Mouse (Mus musculus) gonadal fat pad, adult 2 months (tissue): ENCODE data around the gene Rfwd3. TPM values are rescaled to one million over a fixed set of nuclear protein-coding genes. Genes with fewer than 3 reads are reported as not detected.
"Not testable (repeated sequence)": the region's sequence is repeated elsewhere in the genome, so short reads cannot be mapped to it uniquely, and the experiment has no call there.

Experiments
- DNase-seq: peaks from one replicate; pipeline ENCODE4 v3.0.0-alpha.2; 2012; ENCODE audit warnings: low read depth
- polyA plus RNA-seq: library from polyadenylated mRNA; depleted of rRNA; stranded (reverse); fragments of >200 nt; gene quantifications from 2 replicates; pipeline ENCODE4 v1.2.3, GENCODE M21; 2012

Gene Rfwd3
- polyA plus RNA-seq, 1 experiment = 18.7 TPM

DNA sequence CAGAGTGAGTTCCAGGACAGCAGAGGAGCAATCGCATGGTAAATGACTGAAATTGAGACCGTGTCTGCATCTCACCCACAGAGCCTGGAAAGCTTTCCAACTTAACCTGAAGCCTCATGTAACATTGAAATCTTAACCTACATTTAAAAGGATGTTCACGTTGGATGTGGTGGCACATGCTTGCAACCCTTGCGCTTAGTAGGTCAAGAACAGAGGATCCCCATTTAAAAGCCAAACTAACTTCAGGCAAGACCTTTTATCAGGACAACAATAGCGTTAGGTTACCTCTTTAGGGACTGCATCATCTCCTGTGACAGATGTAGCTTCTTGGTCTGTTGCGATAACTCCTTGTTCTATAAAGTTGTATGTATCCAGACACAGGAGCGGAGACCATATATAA lies 9.4 kb downstream of the Rfwd3 start:
- no peak for DNase-seq

DNA sequence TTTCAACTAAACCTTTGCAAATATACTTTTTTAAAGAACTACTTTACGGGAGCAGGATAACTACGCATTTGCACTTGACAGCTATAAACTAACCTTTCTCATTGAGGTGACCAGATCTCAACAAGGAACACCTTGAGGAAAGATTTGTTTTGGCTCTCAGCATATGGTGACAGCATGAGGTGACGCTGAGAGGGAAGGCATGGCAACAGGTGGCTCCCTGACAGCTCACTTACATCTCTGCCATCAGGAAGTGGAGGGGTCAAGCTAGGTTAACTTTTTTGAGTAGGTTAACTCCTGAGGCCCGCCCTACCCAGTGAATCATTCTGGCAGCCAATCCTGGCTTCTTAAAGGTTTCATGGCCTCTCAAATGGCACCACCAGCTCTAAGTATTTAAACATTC lies 14.4 kb downstream of the Rfwd3 start:
- peak; percentile 65 for DNase-seq

DNA sequence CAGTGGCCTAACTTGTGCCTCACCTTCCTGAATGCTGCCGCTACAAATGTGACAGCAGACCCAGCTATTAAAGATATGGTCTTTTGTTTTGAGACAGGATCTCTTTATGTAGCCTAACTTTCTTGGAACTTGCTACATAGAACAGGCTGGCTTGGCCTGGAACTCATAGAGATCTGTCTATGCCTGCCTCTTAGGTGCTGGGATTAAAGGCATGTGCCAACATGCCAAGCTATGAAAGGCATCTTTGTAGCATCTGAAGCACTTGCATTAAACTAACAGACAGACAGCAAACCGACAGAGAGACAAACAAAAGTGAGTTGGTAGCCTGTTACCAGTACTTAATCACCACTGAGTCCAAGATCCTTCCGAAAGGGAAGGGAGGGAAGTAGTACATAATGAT lies 17.9 kb downstream of the Rfwd3 start:
- peak; percentile 83 for DNase-seq

DNA sequence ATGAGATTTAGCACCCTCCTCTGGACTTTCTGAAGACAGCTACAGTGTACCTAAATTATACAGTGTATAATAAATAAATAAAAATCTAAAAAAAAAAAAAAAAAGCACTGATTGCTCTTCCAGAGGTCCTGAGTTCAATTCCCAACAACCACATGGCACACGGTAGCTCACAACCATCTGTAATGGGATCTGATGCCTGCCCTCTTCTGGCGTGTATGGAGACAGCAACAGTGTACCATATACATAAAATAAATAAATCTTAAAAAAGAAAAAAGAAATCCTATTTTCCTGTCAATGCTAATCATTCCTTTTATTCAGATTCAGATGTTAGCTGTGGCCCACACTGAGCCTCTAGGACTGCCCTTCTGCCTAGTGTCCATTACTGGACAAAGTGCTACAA lies 31.7 kb downstream of the Rfwd3 start:
- no peak for DNase-seq

DNA sequence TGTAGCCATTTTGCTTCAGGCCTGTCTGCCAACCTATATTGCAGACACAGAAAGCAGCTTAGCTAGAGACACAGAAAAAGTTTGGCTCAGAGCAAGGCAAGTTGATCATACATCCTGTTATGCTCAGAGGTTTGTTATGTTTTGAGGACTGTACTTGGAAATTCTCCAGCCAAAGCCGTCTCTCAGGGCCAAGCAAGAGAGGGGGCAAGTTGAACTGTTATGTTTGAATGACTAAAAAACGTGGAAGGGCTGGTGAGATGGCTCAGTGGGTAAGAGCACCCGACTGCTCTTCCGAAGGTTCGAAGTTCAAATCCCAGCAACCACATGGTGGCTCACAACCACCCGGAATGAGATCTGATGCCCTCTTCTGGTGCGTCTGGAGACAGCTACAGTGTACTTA lies 33.9 kb downstream of the Rfwd3 start:
- not testable (repeated sequence) for DNase-seq

DNA sequence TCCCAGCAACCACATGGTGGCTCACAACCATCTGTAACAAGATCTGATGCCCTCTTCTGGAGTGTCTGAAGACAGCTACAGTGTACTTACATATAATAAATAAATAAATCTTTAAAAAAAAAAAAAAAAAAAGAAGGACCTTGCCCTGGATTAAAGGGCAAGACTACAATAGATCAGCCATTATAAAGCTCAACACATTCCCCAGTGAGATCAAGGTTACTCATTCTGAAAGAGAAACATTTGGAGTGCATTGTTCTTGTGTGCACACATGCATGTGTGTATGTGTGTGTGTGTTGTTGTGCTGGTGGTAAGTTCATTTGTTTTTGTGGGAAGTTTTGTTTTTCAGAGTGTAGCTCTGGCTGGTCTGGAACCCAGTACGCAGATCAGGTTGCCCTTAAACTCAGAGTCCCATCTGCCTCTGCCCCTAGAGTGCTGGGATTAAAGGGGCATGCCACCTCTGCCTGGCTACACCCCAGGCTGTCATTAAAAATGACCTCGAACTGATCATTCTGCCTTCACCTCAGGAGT lies 35.3 kb downstream of the Rfwd3 start:
- DNase-seq = no peak

DNA sequence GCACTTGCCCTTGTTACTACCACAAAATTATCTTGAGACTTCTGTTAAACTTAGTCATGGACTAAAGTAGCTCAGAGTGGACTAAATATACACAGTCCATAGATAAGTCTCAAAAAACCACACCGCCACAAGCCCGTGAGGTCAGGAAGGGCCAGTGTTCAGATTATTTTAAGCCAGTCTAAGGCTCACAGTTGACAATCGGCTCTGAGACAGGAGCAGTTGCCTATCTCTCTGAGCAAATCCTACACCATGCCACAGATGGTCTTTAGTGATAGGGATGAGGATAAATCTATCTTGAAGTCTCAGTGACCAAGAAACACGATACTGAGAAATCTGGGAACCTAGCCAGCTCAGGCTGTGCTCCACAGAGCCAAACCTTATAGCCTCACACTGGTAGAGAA lies 38.0 kb downstream of the Rfwd3 start:
- DNase-seq = no peak

DNA sequence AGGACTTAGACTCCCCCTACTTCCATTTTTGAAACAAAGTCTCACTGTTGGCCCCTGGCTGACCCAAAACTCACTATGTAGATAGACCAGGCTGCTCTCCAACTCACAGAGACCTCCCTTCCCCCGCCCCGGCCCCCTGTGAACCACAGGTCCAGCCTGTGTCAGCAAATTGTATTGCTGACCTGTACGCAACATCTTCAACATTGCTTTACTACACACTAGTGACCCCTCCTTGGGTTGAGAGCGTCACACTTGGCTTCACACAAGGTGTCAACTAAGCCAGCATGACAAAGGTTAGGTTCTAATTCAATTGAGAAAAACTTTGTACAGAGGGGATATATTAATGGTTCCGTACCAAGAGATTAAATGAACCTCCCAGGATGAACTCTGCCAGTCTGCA lies 39.8 kb downstream of the Rfwd3 start:
- no peak for DNase-seq

DNA sequence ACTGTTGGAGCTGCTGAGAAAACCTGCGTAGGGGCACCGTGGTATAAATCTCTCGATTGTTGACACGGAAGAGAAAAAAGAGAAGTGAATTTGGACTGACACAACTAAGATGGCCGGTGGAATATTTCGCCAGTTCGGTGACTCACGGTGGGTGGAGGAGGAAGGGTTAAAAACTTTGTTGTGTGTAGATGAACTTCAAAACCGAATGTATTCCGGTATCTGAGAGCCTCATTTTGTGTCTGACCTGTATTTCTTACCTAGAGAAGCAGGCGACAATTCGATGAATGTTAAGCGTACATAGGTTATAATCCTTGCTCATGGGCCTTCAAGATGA lies 40.6 kb downstream of the Rfwd3 start:
- DNase-seq = no peak

DNA sequence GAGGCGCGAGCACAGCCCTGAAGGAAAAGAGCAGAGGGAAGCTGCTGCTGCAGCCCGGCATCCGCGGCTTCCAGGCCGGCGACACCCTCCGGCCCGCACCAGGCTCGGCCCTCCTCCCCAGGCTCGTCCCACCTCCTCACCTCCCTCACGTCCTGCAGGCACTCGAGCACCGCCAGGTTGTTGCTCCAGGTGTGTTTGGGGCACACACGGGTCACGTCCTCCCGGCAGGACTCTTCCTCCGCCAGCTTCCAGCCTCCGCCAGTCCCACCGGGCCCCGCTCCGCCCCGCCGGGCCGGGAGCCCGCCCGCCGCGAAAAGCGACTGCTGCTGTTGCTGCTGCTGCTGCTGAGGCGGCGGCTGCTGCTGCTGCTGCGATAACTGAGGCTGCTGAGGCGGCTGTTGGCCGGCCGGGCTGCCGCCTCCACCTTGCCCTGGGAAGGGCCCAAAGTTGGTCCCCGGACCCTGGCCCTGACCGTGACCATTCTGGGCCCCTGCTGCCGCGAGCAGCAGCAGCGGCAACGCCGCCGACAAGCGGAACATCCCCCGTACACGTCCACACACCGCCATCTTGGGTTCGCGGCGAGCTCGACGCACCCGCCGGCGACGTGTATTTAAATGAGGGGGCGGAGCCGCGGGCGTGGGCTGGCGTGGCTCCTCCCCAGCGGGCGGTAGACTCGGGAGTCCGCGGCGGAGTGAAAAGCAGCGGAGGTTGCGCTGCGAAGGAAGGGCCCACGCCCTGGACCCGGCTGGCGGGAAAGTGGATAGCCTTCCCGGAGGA lies 41.2 kb downstream of the Rfwd3 start, which contains the start of gene Glg1:
Gene Glg1 (minus strand): TSS at position 586 of the 777 bp plus-strand sequence.
- no peak for DNase-seq

DNA sequence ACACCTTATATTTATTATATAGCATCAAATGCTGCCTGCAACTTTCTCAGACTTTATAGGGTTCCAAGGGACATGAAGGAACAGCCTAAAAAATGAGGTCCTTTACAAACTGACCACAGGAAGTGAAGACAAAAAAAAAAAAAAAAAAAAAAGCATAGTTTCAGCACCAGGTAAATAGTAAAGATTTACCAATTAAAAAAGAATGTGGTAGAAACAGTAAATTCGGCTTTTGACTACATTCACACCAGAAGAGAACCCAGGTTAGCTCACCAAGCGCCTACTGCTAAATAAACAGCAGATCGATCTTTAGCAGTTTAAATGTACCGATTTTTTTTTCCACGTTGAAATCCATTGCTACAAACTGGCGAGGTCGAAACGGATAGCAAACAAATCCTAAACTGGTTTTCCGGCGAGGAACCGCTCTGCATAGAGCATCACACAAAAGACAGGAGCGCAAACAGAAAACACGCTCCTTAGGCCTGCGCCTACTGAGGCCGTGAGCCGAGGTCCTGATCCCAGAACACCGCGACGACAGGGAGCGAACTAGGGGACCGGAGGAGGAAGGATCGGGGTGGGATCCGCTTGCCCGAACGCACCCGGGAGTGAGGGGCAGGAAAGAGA lies 41.9 kb downstream of the Rfwd3 start:
- DNase-seq = no peak

DNA sequence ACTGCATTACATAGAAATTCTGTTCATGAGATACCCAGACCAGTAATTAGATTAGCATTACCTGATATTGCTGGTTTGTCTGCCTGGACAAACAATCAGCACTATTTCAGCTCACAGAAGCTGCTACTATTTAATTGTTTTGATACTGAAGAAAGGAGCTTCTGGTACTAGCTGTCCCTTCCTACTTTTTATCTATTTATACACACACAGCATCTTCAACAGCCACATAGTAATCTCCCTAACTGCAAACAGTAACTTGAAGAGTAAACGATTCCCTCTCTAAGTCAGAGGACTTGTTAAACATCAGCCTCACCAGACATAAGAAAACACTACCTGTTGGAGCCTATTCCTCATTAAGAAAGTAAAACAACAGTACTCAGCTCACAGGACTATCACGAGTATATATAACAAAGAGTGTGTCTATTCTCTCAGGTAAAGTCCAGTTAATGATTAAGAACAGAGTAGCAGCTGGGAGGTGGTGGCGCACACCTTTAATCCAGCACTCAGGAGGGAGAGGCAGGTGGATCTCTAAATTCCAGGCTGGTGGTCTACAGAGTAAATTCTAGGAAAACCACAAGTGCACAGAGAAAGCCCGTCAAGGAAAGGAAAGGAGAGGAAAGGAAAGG lies 47.4 kb downstream of the Rfwd3 start:
- no peak for DNase-seq

DNA sequence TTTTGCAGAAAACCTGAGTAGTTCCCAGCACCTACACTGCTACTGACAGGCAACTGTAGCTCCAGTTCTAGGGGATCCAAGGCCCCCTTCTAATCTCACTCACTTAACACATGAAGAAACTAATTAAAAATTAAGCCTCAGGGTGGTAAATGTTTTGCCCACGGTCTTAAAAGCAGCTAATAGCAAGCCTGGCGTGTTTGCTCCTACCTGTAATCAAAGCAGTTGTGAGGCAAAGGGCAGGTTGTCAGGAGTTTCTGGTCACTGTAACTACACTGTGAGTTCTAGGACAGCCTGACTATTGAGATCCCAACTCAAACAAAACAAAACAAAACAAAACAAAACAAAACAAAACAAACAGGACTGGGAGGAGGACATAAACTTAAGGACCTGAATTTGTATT lies 49.9 kb downstream of the Rfwd3 start:
- DNase-seq = no peak

DNA sequence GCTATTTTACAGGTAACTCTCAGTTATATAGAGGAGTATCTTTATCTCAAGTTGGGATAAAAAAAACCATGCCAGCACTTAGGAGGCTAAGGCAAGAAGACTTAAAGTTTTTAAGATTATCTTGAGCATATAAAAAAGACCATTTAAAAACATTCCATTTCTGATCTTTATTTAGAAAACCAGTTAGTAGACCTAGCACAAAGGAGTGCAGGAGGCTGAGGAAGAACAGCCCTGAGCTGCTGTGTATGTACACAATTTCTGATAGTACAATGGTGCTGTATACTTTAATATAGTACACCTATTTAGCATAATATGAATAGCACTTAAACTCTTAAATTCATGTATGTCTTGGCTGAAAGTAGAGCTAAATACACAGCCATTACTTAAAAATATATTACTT lies 51.9 kb downstream of the Rfwd3 start:
- DNase-seq = no peak

DNA sequence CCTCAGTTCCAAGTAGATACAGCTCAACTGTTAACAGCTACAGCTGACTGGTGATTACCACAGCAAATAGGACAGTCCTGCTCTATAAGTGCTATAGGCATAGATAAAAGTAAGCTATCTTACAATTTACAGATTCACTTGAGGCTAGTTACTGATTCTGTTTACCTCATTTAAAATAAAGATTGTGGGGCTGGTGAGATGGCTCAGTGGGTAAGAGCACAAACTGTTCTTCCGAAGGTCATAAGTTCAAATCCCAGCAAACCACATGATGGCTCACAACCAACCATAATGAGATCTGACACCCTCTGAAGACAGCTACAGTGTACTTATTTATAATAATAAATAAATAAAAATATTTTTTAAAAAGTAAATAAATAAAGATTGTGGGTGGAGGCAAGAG lies 53.2 kb downstream of the Rfwd3 start:
- DNase-seq = not testable (repeated sequence)

DNA sequence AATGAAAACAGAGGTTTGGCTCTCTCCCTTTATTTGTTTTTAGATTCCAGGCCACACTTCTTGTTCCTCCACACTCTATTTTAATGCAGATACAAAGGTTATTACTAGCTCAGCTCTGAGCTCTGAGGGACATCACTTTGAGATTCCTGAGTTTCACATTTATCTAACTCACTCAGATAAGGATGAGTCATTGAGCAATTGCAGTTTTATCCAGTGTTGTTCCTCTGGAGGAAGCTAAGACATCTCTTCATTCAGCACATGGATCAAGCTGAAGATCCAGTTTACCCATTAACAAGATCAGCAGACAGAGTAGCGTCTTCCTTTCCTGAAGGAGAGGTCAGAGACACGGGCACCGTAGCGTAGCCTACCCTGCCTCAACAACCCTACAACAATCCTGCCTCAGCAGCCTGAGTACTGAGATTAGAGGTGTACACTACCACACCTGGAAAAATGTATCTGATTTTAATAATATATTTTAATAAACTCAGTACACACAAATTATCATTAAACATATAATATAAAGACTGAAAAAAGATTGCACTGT lies 53.7 kb downstream of the Rfwd3 start:
- DNase-seq = no peak

DNA sequence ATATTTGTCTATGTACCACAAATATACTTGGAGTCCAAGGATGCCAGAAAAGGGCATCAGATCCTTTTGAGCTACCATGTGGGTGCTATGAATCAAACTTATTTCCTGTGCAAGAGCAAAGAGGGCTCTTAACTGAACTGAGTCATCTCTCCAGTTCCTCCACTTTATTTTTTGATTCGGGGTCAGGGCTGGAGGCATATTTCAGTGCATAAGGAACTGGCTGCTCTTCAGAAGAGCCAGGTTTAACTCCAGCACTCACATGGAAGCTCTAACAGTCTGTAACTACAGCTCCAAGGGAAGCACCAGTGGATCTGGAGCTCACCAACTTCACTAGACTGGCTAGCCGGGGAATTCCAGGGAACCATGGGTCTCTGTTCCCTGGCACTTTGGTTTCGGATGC lies 62.7 kb downstream of the Rfwd3 start:
- no peak for DNase-seq

DNA sequence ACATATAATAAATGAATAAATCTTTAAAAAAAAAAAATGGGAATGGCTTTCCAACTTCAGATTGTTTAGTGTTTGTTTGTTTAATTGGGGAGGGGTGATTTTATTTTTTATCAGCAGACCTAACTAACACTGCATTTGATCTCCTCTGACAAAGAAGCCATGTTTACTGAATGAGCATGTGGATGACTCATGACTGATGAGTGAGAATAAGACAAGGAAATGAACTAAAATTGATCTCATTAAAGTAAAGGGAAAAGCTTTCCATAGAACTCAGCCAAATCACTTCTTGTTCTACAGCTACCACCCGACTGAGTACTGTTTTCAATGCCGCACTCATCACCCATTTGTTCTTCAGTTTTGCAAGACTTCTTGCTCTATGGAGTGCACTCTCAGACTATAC lies 66.3 kb downstream of the Rfwd3 start:
- no peak for DNase-seq

DNA sequence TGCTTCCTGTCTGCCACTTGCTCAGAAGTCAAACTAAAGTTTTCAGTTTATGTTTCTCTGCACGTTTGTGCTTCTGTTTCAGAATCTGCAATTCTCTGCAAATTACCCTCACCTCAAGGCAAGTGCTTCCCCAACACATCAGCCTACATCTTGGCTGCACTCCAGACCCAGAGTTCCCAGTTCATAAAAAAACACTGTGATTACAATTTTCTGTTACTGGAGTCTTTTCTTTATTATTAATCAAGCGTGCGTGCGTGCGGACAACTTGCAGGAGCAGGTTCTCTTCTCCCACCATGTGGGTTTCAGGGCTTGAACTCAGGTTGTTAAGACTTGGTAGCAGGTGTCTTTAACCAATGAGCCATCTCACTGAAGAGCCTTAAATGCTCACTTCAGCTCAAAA lies 75.9 kb downstream of the Rfwd3 start:
- DNase-seq = no peak
